Mouse (Mus musculus): Measurements from ENCODE around the gene Fam162b.

DNA sequence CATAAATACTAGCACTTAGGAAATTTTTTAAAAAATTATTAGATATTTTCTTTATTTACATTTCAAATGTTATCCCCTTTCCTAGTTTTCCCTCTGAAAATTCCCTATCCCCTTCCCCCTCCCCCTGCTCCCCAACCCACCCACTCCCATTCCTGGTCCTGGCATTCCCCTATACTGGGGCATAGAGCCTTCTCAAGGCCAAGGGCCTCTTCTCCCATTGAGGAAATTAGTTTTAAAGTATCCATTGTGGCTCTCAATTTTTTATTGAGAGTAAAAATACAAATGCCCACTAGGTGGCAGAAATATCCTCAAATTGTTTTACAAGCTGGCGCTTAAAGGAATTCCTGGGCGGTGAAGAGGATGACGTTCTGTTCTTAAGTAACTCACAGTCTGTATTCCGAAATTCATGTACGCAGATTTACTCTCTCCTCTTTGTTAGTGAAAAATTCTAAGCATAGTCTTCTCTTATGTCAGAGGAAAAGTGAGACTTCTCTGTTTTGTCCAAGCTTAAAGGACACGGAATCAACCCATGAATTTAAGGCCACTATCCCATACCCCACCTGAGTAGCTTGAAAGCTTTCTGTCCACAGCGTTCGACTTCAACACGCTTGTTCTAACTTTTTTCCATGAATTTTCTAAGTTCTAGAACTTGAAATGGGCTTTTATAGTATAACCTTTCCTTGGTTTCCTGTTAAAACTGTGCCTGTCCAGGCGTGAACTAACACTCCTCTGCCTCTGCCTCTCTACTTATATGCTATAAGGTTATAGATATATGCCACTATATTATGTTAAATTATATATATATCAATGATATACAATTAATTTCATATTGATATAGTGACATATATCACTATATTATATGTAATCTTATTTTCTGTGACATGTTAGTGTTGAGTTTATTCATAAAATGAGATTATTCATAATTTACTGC is 4.9 kb upstream of the Fam162b start:
- TF ChIP-seq CHD2 (IDR thresholded peaks at IDR 0.05; ENCODE audit: low read depth, low read length): no peak
- TF ChIP-seq MAFK (IDR thresholded peaks at IDR 0.05; ENCODE audit: insufficient read depth, low read depth, low read length): no peak
